Mouse (Mus musculus): Measurements from ENCODE around the gene Lrsam1.

The Lrsam1 gene

DNA sequence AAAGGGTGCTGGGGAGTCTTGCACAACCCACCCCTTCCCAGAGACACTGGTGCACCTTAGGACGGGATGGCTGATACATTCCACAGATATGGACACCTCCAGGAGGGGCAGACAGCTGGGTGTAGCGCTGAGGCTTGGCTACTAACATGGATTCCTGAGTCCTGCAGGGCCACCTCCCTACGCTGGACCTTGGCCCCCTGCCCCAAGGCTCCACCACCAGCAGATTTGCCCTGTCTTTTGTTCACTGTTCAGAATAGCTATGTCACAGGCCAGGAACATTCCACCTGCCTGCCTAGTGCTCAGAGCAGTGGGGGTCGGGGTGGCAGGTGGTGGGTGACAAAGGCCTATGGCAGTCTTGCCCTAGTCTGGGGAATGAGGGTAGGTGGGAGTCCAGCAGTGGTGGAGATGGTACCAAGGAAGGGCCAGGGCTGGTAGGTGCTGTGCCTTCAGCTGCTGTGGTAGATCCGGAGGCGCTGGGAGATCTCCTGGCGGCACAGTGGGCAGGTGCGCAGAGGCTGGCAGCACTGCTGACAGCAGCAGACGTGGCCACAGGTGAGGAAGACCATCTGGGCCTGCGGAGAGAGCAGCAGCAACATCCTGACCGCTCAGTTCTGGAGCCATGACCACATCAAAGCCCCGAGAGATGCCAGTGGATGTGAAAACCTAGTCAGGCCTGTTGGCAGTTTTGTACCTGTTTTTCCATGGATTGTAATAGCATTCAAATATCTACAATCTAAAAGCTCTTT lies 34.9 kb downstream of the Lrsam1 start:
- DNase-seq (ENCODE audit: low spot score) = no peak

GRCm38 (mm10) chr2:32924306-32924844 lies 37.0 kb downstream of the Lrsam1 start:
- DNase-seq (ENCODE audit: low spot score) = no peak

- no peak for DNase-seq (ENCODE audit: low spot score)
These were observed 37.7 kb downstream of the Lrsam1 start for GRCm38 (mm10) chr2:32923551-32924250.

DNA sequence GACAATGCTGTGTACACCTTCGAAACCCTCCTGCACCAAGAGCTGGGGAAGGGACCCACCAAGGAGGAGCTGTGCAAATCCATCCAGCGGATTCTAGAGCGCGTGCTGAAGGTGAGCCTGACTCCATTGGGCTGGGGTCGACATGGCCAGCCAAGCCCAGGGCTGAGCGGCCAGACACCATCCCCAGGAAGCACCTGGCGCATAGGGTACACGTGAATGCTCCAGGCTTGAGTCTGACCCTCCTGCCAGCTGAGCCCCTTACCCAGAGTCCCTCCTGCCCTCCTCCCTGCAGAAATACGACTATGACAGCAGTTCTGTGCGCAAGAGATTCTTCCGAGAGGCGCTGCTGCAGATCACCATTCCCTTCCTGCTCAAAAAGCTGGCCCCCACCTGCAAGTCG lies 38.9 kb downstream of the Lrsam1 start:
- DNase-seq (ENCODE audit: low spot score) = no peak

DNA sequence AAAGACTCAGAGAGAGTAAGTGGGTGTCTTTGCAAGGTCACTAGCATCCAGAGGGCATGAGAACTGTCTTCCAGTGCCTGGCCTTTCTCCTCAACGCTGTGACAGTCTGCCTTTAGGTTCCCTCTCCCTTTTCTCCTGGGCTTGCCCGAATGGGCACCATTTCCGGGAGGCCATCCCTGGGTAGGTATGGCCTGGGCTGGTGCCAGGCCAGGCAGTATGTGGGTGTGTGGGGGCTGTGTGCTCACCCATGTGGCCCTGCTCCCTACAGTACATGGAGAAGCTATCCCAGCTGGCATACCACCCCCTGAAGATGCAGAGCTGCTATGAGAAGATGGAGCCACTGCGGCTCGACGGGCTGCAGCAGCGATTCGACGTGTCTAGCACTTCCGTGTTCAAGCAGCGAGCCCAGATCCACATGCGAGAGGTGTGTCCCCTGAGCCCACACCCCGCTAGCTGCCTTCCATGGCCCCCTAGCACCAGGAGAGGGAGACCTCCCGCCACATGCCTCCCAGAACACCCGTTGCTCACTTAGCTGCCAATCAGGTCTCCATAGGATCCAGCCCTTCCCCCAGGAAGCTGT lies 39.5 kb downstream of the Lrsam1 start:
- no peak for DNase-seq (ENCODE audit: low spot score)

GRCm38 (mm10) chr2:32921235-32921634 lies 40.2 kb downstream of the Lrsam1 start:
- no peak for DNase-seq (ENCODE audit: low spot score)

- DNase-seq (ENCODE audit: low spot score) = no peak
These were observed 43.0 kb downstream of the Lrsam1 start for GRCm38 (mm10) chr2:32918391-32918790.

- no peak for DNase-seq (ENCODE audit: low spot score)
These were observed 43.9 kb downstream of the Lrsam1 start for GRCm38 (mm10) chr2:32917526-32917925.

GRCm38 (mm10) chr2:32914896-32915295 lies 46.5 kb downstream of the Lrsam1 start:
- peak; percentile 62 for DNase-seq (ENCODE audit: low spot score)

GRCm38 (mm10) chr2:32914362-32914761 lies 47.1 kb downstream of the Lrsam1 start:
- DNase-seq (ENCODE audit: low spot score) = peak; percentile 53

DNA sequence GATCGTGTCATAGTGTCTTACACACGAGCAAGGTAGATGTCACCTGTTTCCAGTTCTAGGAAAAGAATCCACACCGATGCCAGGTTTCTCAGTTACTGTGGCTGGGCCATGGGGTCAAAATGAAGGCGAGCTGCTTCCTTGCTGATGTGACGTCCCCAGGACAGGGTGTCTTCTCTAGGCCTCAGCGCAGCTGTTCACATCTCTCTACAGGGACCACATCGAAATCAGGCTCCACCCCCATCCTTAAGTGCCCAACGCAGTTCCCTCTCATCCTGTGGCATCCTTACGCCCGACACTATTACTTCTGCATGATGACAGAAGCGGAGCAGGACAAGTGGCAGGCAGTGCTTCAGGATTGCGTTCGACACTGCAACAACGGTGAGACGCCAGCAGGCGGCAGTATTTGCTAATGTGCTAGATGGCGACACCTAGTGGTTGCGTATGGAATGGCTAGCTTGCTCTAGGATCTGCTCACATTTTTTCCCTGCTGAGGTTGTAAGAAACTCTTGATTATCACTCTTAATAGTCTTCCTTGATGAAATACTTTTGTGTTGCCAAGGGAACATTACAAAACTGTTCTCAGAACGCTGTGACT lies 49.1 kb downstream of the Lrsam1 start:
- peak; percentile 77 for DNase-seq (ENCODE audit: low spot score)

- DNase-seq (ENCODE audit: low spot score) = no peak
These were observed 49.7 kb downstream of the Lrsam1 start for GRCm38 (mm10) chr2:32911639-32912182.

- no peak for DNase-seq (ENCODE audit: low spot score)
These were observed 52.6 kb downstream of the Lrsam1 start for GRCm38 (mm10) chr2:32908796-32909195.

DNA sequence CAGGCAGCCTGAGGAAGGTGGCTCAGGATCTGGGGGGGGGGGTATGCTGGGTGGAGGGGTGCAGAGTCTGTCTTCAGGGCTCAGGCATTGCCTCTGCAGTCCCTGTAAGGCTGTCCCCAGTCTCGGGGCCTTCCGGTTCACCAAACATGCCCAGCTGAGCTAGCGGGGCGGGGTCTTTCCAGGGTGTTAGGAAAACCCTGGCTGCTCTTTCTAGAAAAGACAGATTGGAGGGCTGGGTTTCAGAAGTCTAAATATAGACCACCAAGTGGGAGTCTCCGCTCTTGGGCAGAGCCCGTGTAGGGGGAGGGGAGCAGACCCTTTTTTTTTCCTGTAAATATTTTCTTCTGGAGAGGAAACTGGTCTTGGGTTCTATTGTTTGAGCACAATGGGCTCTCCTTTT lies 53.1 kb downstream of the Lrsam1 start:
- no peak for DNase-seq (ENCODE audit: low spot score)

DNA sequence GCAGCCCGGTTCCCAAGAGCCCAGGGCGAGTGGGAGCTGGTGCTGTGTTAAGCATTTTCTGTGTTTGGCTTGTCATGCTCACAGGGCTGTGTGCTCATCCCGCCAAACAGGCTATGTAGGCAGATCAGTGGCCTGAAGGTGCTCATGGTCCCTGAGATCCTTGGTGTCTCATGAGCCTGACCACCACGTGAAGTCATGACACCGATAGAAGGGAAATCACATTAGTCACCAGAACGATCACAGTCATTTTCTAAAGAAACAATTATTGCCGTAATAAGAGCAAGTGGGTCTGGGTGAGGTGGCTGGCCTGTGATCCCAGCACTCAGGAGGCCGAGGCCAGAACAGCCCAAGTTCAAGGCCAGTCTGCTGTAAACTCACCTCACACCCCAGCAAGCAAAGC lies 54.0 kb downstream of the Lrsam1 start:
- no peak for DNase-seq (ENCODE audit: low spot score)

- DNase-seq (ENCODE audit: low spot score) = no peak
These were observed 56.1 kb downstream of the Lrsam1 start for GRCm38 (mm10) chr2:32905297-32905696.

GRCm38 (mm10) chr2:32904637-32905036 lies 56.8 kb downstream of the Lrsam1 start:
- DNase-seq (ENCODE audit: low spot score) = no peak

DNA sequence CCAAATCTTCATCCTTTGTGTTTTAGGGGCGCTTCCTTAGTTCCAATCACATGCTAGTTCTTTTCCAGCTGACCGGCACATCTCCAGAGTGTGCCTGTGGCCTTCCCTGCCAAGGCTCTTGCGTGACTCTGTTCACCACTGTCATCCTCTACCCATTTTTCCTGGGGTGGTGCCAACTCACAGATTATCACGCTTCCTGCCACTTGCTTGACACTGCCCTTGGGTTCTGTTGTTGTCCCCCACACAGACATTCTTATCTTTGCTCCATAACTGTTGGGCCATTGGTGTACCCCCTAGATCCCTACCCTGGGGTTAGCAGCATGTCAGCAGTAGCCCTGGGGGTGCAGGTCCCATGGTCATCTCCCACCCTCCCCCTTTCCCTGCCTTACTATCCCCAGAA lies 57.9 kb downstream of the Lrsam1 start:
- DNase-seq (ENCODE audit: low spot score) = no peak

GRCm38 (mm10) chr2:32902126-32902525 lies 59.3 kb downstream of the Lrsam1 start:
- DNase-seq (ENCODE audit: low spot score) = no peak

- DNase-seq (ENCODE audit: low spot score) = no peak
These were observed 62.4 kb downstream of the Lrsam1 start for GRCm38 (mm10) chr2:32898983-32899382.

DNA sequence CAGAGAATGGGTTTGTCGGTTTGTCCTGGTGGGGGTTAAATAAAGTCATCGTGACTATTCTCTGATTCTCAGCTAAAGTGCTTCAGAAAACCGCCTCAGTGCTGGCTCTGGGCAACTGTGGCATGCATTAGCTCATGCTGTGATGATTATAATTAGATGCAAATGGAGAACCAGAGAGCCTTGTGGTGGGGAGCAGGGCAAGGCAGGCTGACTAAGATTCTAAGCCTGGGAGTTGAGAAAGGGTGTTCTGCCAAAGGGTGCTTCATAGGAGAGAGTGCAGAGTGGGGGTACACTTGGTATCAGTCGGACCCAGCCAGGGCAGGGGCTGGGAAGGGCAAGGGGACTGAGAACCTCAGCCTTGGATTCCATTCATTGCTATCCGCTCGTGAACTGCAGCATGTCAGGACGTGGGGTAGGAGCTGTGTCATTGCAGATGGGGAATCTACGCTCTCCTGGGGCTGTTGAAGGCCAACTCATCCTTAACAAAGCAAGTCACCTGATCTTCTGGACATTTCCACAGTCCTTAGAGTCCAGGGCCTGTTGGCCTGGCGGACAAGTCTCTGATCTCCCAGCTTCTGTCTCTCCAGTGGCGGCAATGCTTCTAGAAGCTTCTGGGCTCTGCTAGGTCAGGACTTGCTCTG lies 64.8 kb downstream of the Lrsam1 start:
- DNase-seq (ENCODE audit: low spot score) = no peak

GRCm38 (mm10) chr2:32895606-32896106 lies 65.8 kb downstream of the Lrsam1 start:
- DNase-seq (ENCODE audit: low spot score) = no peak
